Mouse (Mus musculus) MEL (cell line): ENCODE data around the gene Celf2. TPM values are rescaled to one million over a fixed set of nuclear protein-coding genes. Genes with fewer than 3 reads are reported as not detected.

Experiments
- DNase-seq: peaks from one replicate; pipeline ENCODE4 v3.0.0; 2011; ENCODE audit warnings: low read depth, low spot score
- H3K27ac ChIP-seq: 2 replicates; pipeline ENCODE4 v1.5.1; 2012; ENCODE audit warnings: low read depth, mild to moderate bottlenecking, control low read depth, low read length, moderate library complexity; ENCODE audit not compliant: control insufficient read depth
- H3K27me3 ChIP-seq, 2 experiments: fragments of 150-350 bp in 1 of 2; sonication (generic) in 1 of 2; 2 replicates each; pipeline ENCODE4 v1.6.1; 2012; ENCODE audit warnings: low read length in 2 of 2, mild to moderate bottlenecking in 2 of 2, improper control_type of control experiment in 1 of 2, moderate library complexity in 1 of 2; ENCODE audit not compliant: insufficient read depth in 2 of 2, control insufficient read depth in 1 of 2
- H3K36me3 ChIP-seq, 2 experiments: 2 replicates each; pipeline ENCODE4 v1.6.1; 2012 to 2014; ENCODE audit warnings: low read length in 2 of 2, improper control_type of control experiment in 1 of 2, inconsistent platforms in 1 of 2, mild to moderate bottlenecking in 1 of 2; ENCODE audit not compliant: insufficient read depth in 2 of 2, control insufficient read depth in 1 of 2
- H3K4me1 ChIP-seq, 2 experiments: fragments of 150-350 bp in 1 of 2; sonication (generic) in 1 of 2; 2 replicates each; pipeline ENCODE4 v1.6.1; 2012; ENCODE audit warnings: low read length in 2 of 2, improper control_type of control experiment in 1 of 2, mild to moderate bottlenecking in 1 of 2; ENCODE audit not compliant: insufficient read depth in 2 of 2, control insufficient read depth in 1 of 2
- H3K4me3 ChIP-seq, 2 experiments: fragments of 150-350 bp in 1 of 2; sonication (generic) in 1 of 2; 2 replicates each; pipeline ENCODE4 v1.5.1; 2012; ENCODE audit warnings: low read depth in 2 of 2, low read length in 2 of 2, mild to moderate bottlenecking in 2 of 2, moderate library complexity in 2 of 2, control low read depth in 1 of 2, improper control_type of control experiment in 1 of 2; ENCODE audit not compliant: control insufficient read depth in 1 of 2, insufficient read depth in 1 of 2
- H3K79me2 ChIP-seq: 2 replicates; pipeline ENCODE4 v1.6.1; 2012; ENCODE audit warnings: mild to moderate bottlenecking, low read length, moderate library complexity; ENCODE audit not compliant: control insufficient read depth, poor library complexity, insufficient read depth
- H3K9ac ChIP-seq: 2 replicates; pipeline ENCODE4 v1.6.1; 2012; ENCODE audit warnings: low read depth, mild to moderate bottlenecking, control low read depth, low read length, moderate library complexity; ENCODE audit not compliant: control insufficient read depth, poor library complexity, severe bottlenecking
- H3K9me3 ChIP-seq: fragments of 150-350 bp; sonication (generic); replicated peaks from 2 replicates; pipeline ENCODE4 v1.6.1; 2012; ENCODE audit warnings: mild to moderate bottlenecking, low read length, improper control_type of control experiment, moderate library complexity; ENCODE audit not compliant: insufficient read depth
- CHD1 ChIP-seq: IDR thresholded peaks from 2 replicates; pipeline ENCODE4 v1.6.1; 2012; ENCODE audit warnings: low read depth, mild to moderate bottlenecking, inconsistent platforms, low read length, improper control_type of control experiment
- E2F4 ChIP-seq: IDR thresholded peaks from 2 replicates; pipeline ENCODE4 v1.6.1; 2011; ENCODE audit warnings: low read depth, low read length, improper control_type of control experiment, borderline replicate concordance
- ELF1 ChIP-seq: IDR thresholded peaks from 2 replicates; pipeline ENCODE4 v1.6.1; 2014; ENCODE audit warnings: low read depth, mild to moderate bottlenecking, inconsistent platforms, low read length, improper control_type of control experiment, moderate library complexity
- GATA1 ChIP-seq: IDR thresholded peaks from 2 replicates; pipeline ENCODE4 v1.6.1; 2011; ENCODE audit warnings: low read depth, low read length, improper control_type of control experiment
- HCFC1 ChIP-seq: IDR thresholded peaks from 2 replicates; pipeline ENCODE4 v1.6.1; 2012; ENCODE audit warnings: low read depth, mild to moderate bottlenecking, inconsistent platforms, low read length, improper control_type of control experiment, moderate library complexity
- JUND ChIP-seq: IDR thresholded peaks from 2 replicates; pipeline ENCODE4 v1.6.1; 2011; ENCODE audit warnings: low read depth, mild to moderate bottlenecking, improper control_type of control experiment, low read length
- MEF2A ChIP-seq: IDR thresholded peaks from 2 replicates; pipeline ENCODE4 v1.6.1; 2014; ENCODE audit warnings: low read depth, mild to moderate bottlenecking, inconsistent platforms, low read length, improper control_type of control experiment; ENCODE audit not compliant: poor library complexity, insufficient replicate concordance, severe bottlenecking; ENCODE audit errors: extremely low read depth
- MYC ChIP-seq: IDR thresholded peaks from 2 replicates; pipeline ENCODE4 v1.6.1; 2011; ENCODE audit warnings: low read depth, mild to moderate bottlenecking, low read length, improper control_type of control experiment, moderate library complexity
- NELFE ChIP-seq: IDR thresholded peaks from 2 replicates; pipeline ENCODE4 v1.6.1; 2011; ENCODE audit warnings: low read depth, low read length, improper control_type of control experiment
- POLR2AphosphoS2 ChIP-seq: IDR thresholded peaks from 2 replicates; pipeline ENCODE4 v1.6.1; 2011; ENCODE audit warnings: low read length, improper control_type of control experiment
- POLR2AphosphoS5 ChIP-seq: IDR thresholded peaks from 2 replicates; pipeline ENCODE4 v1.6.1; 2012; ENCODE audit warnings: low read depth, borderline replicate concordance, mild to moderate bottlenecking, inconsistent platforms, low read length, moderate library complexity, mixed read lengths
- RCOR1 ChIP-seq: IDR thresholded peaks from 2 replicates; pipeline ENCODE4 v1.6.1; 2012; ENCODE audit warnings: low read depth, mild to moderate bottlenecking, inconsistent platforms, low read length, improper control_type of control experiment
- USF2 ChIP-seq, 2 experiments: IDR thresholded peaks; 2 replicates each; pipeline ENCODE4 v1.6.1; 2011 to 2012; ENCODE audit warnings: improper control_type of control experiment in 2 of 2, low read length in 2 of 2, borderline replicate concordance in 1 of 2, inconsistent platforms in 1 of 2, low read depth in 1 of 2, mild to moderate bottlenecking in 1 of 2; ENCODE audit not compliant: insufficient read depth in 1 of 2
- ZC3H11A ChIP-seq: IDR thresholded peaks from 2 replicates; pipeline ENCODE4 v1.6.1; 2012; ENCODE audit warnings: low read depth, mild to moderate bottlenecking, inconsistent platforms, low read length, improper control_type of control experiment
- ZNF384 ChIP-seq: IDR thresholded peaks from 2 replicates; pipeline ENCODE4 v1.6.1; 2012; ENCODE audit warnings: low read depth, mild to moderate bottlenecking, inconsistent platforms, low read length, improper control_type of control experiment
- polyA plus RNA-seq, 2 experiments: library from polyadenylated mRNA; stranded (reverse) in 1 of 2; unstranded in 1 of 2; fragments of >175 nt in 1 of 2; fragments of >200 nt in 1 of 2; gene quantifications; 2 replicates each; pipeline versions ENCODE4 v1.2.1 to v1.2.4; 2012; ENCODE audit warnings: low replicate concordance in 2 of 2, low read depth in 1 of 2; ENCODE audit not compliant: insufficient read length in 2 of 2, insufficient read depth in 1 of 2, missing spikeins in 1 of 2
- total RNA-seq: library from RNA; depleted of rRNA; stranded (reverse); fragments of 300-350 nt; gene quantifications from 2 replicates; pipeline ENCODE4 v1.2.3, GENCODE M21; 2012

Gene Celf2
- total and polyA plus RNA-seq, 3 experiments = 8.9 to 16.7 TPM; not detected in 1

- Histone ChIP-seq H3K27ac (no peak overlapping the region), H3K36me3 (no peaks in the 10 kb centered on the region), H3K4me3 (no peak overlapping the region), H3K9me3 (no peaks in the 10 kb centered on the region), H3K27me3 (no peaks in the 10 kb centered on the region), H3K9ac (no peak overlapping the region), H3K4me1 (no peaks in the 10 kb centered on the region), H3K79me2 (no peaks in the 10 kb centered on the region)
- no peak for TF ChIP-seq MEF2A
- no peak for TF ChIP-seq E2F4
- TF ChIP-seq ZC3H11A = no peak
- no peak for TF ChIP-seq POLR2AphosphoS5
- TF ChIP-seq POLR2AphosphoS2 = no peak
- no peak for TF ChIP-seq HCFC1
- no peak for DNase-seq
Observed at GRCm38 (mm10) chr2:7241523-7241941, 267.8 kb downstream of the Celf2 start.

- H3K4me1 ChIP-seq = no peaks in the 10 kb centered on the region
- no peak overlapping the region for H3K4me3 ChIP-seq
- no peaks in the 10 kb centered on the region for H3K36me3 ChIP-seq
- H3K9me3 ChIP-seq = no peaks in the 10 kb centered on the region
- no peak overlapping the region for H3K9ac ChIP-seq
- TF ChIP-seq GATA1 (no peak), USF2 (IDR thresholded peaks at IDR 0.05; ENCODE audit: borderline replicate concordance in 1 of 2, insufficient read depth in 1 of 2, low read depth in 1 of 2, low read length in 2 of 2) (no peak), POLR2AphosphoS2 (no peak), NELFE (no peak), ZNF384 (no peak), CHD1 (no peak), JUND (no peak)
- no peak for DNase-seq
- H3K27ac ChIP-seq = no peak overlapping the region
- no peaks in the 10 kb centered on the region for H3K27me3 ChIP-seq
- no peaks in the 10 kb centered on the region for H3K79me2 ChIP-seq
Observed at GRCm38 (mm10) chr2:7237283-7237682, 272.1 kb downstream of the Celf2 start.

- Histone ChIP-seq H3K27ac (no peak overlapping the region), H3K27me3 (no peaks in the 10 kb centered on the region), H3K4me3 (no peak overlapping the region), H3K4me1 (no peaks in the 10 kb centered on the region), H3K79me2 (no peaks in the 10 kb centered on the region), H3K9me3 (no peaks in the 10 kb centered on the region), H3K9ac (no peak overlapping the region), H3K36me3 (no peaks in the 10 kb centered on the region)
- no peak for DNase-seq
- TF ChIP-seq RCOR1 (no peak), MYC (no peak), ZNF384 (no peak), ELF1 (no peak)
Observed at GRCm38 (mm10) chr2:7236452-7236851, 272.9 kb downstream of the Celf2 start.
